Mouse (Mus musculus): ENCODE measurements around the gene Kiz. TPM values are rescaled to one million over a fixed set of nuclear protein-coding genes. Genes with fewer than 3 reads are reported as not detected.

Gene Kiz
- polyA plus RNA-seq, 1 experiment from 2014 or later, result 22.3 TPM

- no peak overlapping the region for H3K4me2 ChIP-seq
- H3K9me3 ChIP-seq (ENCODE audit: control insufficient read depth, low read length), result no peaks in the 10 kb centered on the region
- no peaks in the 10 kb centered on the region for H3K36me3 ChIP-seq (ENCODE audit: control insufficient read depth, insufficient read depth, low read length)
- no peaks in the 10 kb centered on the region for H3K4me1 ChIP-seq (replicated peaks; ENCODE audit: control insufficient read depth, insufficient read depth, low read length)
- DNase-seq (ENCODE audit: low spot score) (no peak), ATAC-seq (replicated peaks; ENCODE audit: low FRiP score) (no peak)
- H3K27me3 ChIP-seq (replicated peaks; ENCODE audit: control insufficient read depth, insufficient read depth, low read length), result no peaks in the 10 kb centered on the region
- H3K27ac ChIP-seq (ENCODE audit: low read depth, low read length), result no peak overlapping the region
- H3K9ac ChIP-seq (ENCODE audit: low read depth, low read length), result no peak overlapping the region
- 82% methylated on average over 2 of the region's 2 CpGs for whole genome bisulfite sequencing
- H3K4me3 ChIP-seq (ENCODE audit: low read depth, low read length), result no peak overlapping the region
Measured at GRCm38 (mm10) chr2:146982786-146983185, 127.1 kb downstream of the Kiz start.

GRCm38 (mm10) chr2:146984831-146985230 lies 129.2 kb downstream of the Kiz start:
- H3K4me1 ChIP-seq (replicated peaks; ENCODE audit: control insufficient read depth, insufficient read depth, low read length), result no peaks in the 10 kb centered on the region
- H3K4me3 ChIP-seq (ENCODE audit: low read depth, low read length), result no peak overlapping the region
- H3K4me2 ChIP-seq, result no peak overlapping the region
- H3K36me3 ChIP-seq (ENCODE audit: control insufficient read depth, insufficient read depth, low read length), result no peaks in the 10 kb centered on the region
- DNase-seq (ENCODE audit: low spot score) (no peak), ATAC-seq (replicated peaks; ENCODE audit: low FRiP score) (no peak)
- no peaks in the 10 kb centered on the region for H3K9me3 ChIP-seq (ENCODE audit: control insufficient read depth, low read length)
- H3K9ac ChIP-seq (ENCODE audit: low read depth, low read length), result no peak overlapping the region
- H3K27ac ChIP-seq (ENCODE audit: low read depth, low read length), result no peak overlapping the region
- 87% methylated on average over 2 of the region's 2 CpGs for WGBS
- H3K27me3 ChIP-seq (replicated peaks; ENCODE audit: control insufficient read depth, insufficient read depth, low read length), result no peaks in the 10 kb centered on the region

GRCm38 (mm10) chr2:146985807-146986206 lies 130.1 kb downstream of the Kiz start:
- Histone ChIP-seq H3K9me3 (ENCODE audit: control insufficient read depth, low read length) (no peaks in the 10 kb centered on the region), H3K9ac (ENCODE audit: low read depth, low read length) (no peak overlapping the region), H3K4me2 (no peak overlapping the region), H3K4me1 (replicated peaks; ENCODE audit: control insufficient read depth, insufficient read depth, low read length) (no peaks in the 10 kb centered on the region), H3K4me3 (ENCODE audit: low read depth, low read length) (no peak overlapping the region), H3K27ac (ENCODE audit: low read depth, low read length) (no peak overlapping the region), H3K36me3 (ENCODE audit: control insufficient read depth, insufficient read depth, low read length) (no peaks in the 10 kb centered on the region), H3K27me3 (replicated peaks; ENCODE audit: control insufficient read depth, insufficient read depth, low read length) (no peaks in the 10 kb centered on the region)
- DNase-seq (ENCODE audit: low spot score) (no peak), ATAC-seq (replicated peaks; ENCODE audit: low FRiP score) (no peak)
- 88% methylated on average over 1 of the region's 1 CpGs for WGBS

GRCm38 (mm10) chr2:146986429-146986828 lies 130.8 kb downstream of the Kiz start:
- no peak for ATAC-seq (replicated peaks; ENCODE audit: low FRiP score)
- Histone ChIP-seq H3K27ac (ENCODE audit: low read depth, low read length) (no peak overlapping the region), H3K4me1 (replicated peaks; ENCODE audit: control insufficient read depth, insufficient read depth, low read length) (no peaks in the 10 kb centered on the region), H3K9me3 (ENCODE audit: control insufficient read depth, low read length) (no peaks in the 10 kb centered on the region), H3K4me3 (ENCODE audit: low read depth, low read length) (no peak overlapping the region), H3K36me3 (ENCODE audit: control insufficient read depth, insufficient read depth, low read length) (no peaks in the 10 kb centered on the region), H3K4me2 (no peak overlapping the region), H3K27me3 (replicated peaks; ENCODE audit: control insufficient read depth, insufficient read depth, low read length) (no peaks in the 10 kb centered on the region), H3K9ac (ENCODE audit: low read depth, low read length) (no peak overlapping the region)
- DNase-seq (ENCODE audit: low spot score), result no peak

GRCm38 (mm10) chr2:147007265-147007664 lies 151.6 kb downstream of the Kiz start:
- Histone ChIP-seq H3K4me2 (no peak overlapping the region), H3K36me3 (ENCODE audit: control insufficient read depth, insufficient read depth, low read length) (no peaks in the 10 kb centered on the region; the same call in 1 of the 2 replicates), H3K9me3 (ENCODE audit: control insufficient read depth, low read length) (no peaks in the 10 kb centered on the region), H3K9ac (ENCODE audit: low read depth, low read length) (no peak overlapping the region), H3K27me3 (replicated peaks; ENCODE audit: control insufficient read depth, insufficient read depth, low read length) (no peaks in the 10 kb centered on the region), H3K4me1 (replicated peaks; ENCODE audit: control insufficient read depth, insufficient read depth, low read length) (peaks cover 9% of the 10 kb centered on the region), H3K4me3 (ENCODE audit: low read depth, low read length) (no peak overlapping the region), H3K27ac (ENCODE audit: low read depth, low read length) (no peak overlapping the region)
- ATAC-seq (replicated peaks; ENCODE audit: low FRiP score) (no peak), DNase-seq (ENCODE audit: low spot score) (no peak)
- WGBS, result 66% methylated on average over 2 of the region's 2 CpGs

- Histone ChIP-seq H3K27me3 (replicated peaks; ENCODE audit: control insufficient read depth, insufficient read depth, low read length) (no peaks in the 10 kb centered on the region), H3K36me3 (ENCODE audit: control insufficient read depth, insufficient read depth, low read length) (no peaks in the 10 kb centered on the region; the same call in 1 of the 2 replicates), H3K9me3 (ENCODE audit: control insufficient read depth, low read length) (no peaks in the 10 kb centered on the region), H3K27ac (ENCODE audit: low read depth, low read length) (no peak overlapping the region), H3K9ac (ENCODE audit: low read depth, low read length) (no peak overlapping the region), H3K4me2 (no peak overlapping the region), H3K4me1 (replicated peaks; ENCODE audit: control insufficient read depth, insufficient read depth, low read length) (peaks cover 10% of the 10 kb centered on the region), H3K4me3 (ENCODE audit: low read depth, low read length) (no peak overlapping the region)
- DNase-seq (ENCODE audit: low spot score) (no peak), ATAC-seq (replicated peaks; ENCODE audit: low FRiP score) (no peak)
Measured at GRCm38 (mm10) chr2:147009084-147009483, 153.4 kb downstream of the Kiz start.

- Histone ChIP-seq H3K27me3 (replicated peaks; ENCODE audit: control insufficient read depth, insufficient read depth, low read length) (no peaks in the 10 kb centered on the region), H3K4me2 (no peak overlapping the region)
Measured at GRCm38 (mm10) chr2:147010141-147010540, 154.5 kb downstream of the Kiz start.

GRCm38 (mm10) chr2:147010952-147011351 lies 155.3 kb downstream of the Kiz start:
- Histone ChIP-seq H3K27ac (ENCODE audit: low read depth, low read length) (no peak overlapping the region), H3K27me3 (replicated peaks; ENCODE audit: control insufficient read depth, insufficient read depth, low read length) (no peaks in the 10 kb centered on the region), H3K4me1 (replicated peaks; ENCODE audit: control insufficient read depth, insufficient read depth, low read length) (peaks cover 13% of the 10 kb centered on the region), H3K9ac (ENCODE audit: low read depth, low read length) (no peak overlapping the region), H3K4me3 (ENCODE audit: low read depth, low read length) (no peak overlapping the region), H3K4me2 (no peak overlapping the region), H3K9me3 (ENCODE audit: control insufficient read depth, low read length) (no peaks in the 10 kb centered on the region), H3K36me3 (ENCODE audit: control insufficient read depth, insufficient read depth, low read length) (no peaks in the 10 kb centered on the region; the same call in 1 of the 2 replicates)
- ATAC-seq (replicated peaks; ENCODE audit: low FRiP score), result no peak
- 84% methylated on average over 9 of the region's 9 CpGs for WGBS
- DNase-seq (ENCODE audit: low spot score), result no peak

More at GRCm38 (mm10) chr2:147010141-147010540, 154.5 kb downstream of the Kiz start:
- 80% methylated on average over 4 of the region's 4 CpGs for WGBS
- DNase-seq (ENCODE audit: low spot score) (no peak), ATAC-seq (replicated peaks; ENCODE audit: low FRiP score) (no peak)
- H3K4me1 ChIP-seq (replicated peaks; ENCODE audit: control insufficient read depth, insufficient read depth, low read length), result peaks cover 13% of the 10 kb centered on the region
- H3K27ac ChIP-seq (ENCODE audit: low read depth, low read length), result no peak overlapping the region
- H3K36me3 ChIP-seq (ENCODE audit: control insufficient read depth, insufficient read depth, low read length), result no peaks in the 10 kb centered on the region; the same call in 1 of the 2 replicates
- no peaks in the 10 kb centered on the region for H3K9me3 ChIP-seq (ENCODE audit: control insufficient read depth, low read length)
- no peak overlapping the region for H3K9ac ChIP-seq (ENCODE audit: low read depth, low read length)
- no peak overlapping the region for H3K4me3 ChIP-seq (ENCODE audit: low read depth, low read length)

GRCm38 (mm10) chr2:147011474-147012140 lies 155.9 kb downstream of the Kiz start:
- peak overlapping the region; percentile 80 for H3K4me3 ChIP-seq (ENCODE audit: low read depth, low read length)
- H3K36me3 ChIP-seq (ENCODE audit: control insufficient read depth, insufficient read depth, low read length), result peaks cover 1% of the 10 kb centered on the region; the same call in 1 of the 2 replicates
- H3K9ac ChIP-seq (ENCODE audit: low read depth, low read length), result peak overlapping the region; percentile 74
- 50% methylated on average over 3 of the region's 3 CpGs for WGBS
- ATAC-seq (replicated peaks; ENCODE audit: low FRiP score), result no peak; the same call in 1 of the 2 replicates
- H3K27me3 ChIP-seq (replicated peaks; ENCODE audit: control insufficient read depth, insufficient read depth, low read length), result no peaks in the 10 kb centered on the region
- no peak for DNase-seq (ENCODE audit: low spot score)
- no peaks in the 10 kb centered on the region for H3K9me3 ChIP-seq (ENCODE audit: control insufficient read depth, low read length)
- peak overlapping the region; percentile 93 for H3K4me2 ChIP-seq
- H3K27ac ChIP-seq (ENCODE audit: low read depth, low read length), result peak overlapping the region; percentile 87; the same call in 1 of the 2 replicates
- peaks cover 16% of the 10 kb centered on the region for H3K4me1 ChIP-seq (replicated peaks; ENCODE audit: control insufficient read depth, insufficient read depth, low read length)

Data from liver, embryonic 11.5 days (tissue).